Mouse (Mus musculus) thymus, postnatal 36 days (tissue): Measurements from ENCODE around the gene Fzr1.

Source experiments
- DNase-seq, 2 experiments: peaks; one replicate each; pipeline ENCODE4 v3.0.0; 2022; ENCODE audit warnings: mixed read lengths in 2 of 2

The Fzr1 gene

GRCm38 (mm10) chr10:81325781-81326180 lies 52.5 kb downstream of the Fzr1 start:
- DNase-seq: peak in 1 of 2 experiments; percentile 34

DNA sequence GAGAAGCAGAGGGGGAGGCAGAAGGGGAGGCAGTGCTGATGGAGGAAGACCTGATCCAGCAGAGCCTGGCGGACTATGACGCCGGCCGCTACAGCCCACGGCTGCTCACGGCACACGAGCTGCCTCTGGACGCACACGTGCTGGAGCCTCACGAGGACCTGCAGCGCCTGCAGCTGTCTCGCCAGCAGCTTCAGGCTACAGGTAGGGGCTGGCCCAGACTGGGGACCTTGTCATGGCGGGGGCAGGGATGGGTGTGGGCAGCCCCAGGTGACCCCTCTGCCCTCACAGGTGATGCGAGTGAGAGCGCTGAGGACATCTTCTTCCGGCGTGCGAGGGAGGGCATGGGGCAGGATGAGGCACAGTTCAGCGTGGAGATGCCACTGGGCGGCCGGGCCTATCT lies 53.1 kb downstream of the Fzr1 start:
- peak in 1 of 2 experiments; percentile 28 for DNase-seq

- peak in 1 of 2 experiments; percentile 16 for DNase-seq
These were observed 54.4 kb downstream of the Fzr1 start for GRCm38 (mm10) chr10:81323791-81324530.

GRCm38 (mm10) chr10:81323141-81323775 lies 55.1 kb downstream of the Fzr1 start:
- no peak for DNase-seq

DNA sequence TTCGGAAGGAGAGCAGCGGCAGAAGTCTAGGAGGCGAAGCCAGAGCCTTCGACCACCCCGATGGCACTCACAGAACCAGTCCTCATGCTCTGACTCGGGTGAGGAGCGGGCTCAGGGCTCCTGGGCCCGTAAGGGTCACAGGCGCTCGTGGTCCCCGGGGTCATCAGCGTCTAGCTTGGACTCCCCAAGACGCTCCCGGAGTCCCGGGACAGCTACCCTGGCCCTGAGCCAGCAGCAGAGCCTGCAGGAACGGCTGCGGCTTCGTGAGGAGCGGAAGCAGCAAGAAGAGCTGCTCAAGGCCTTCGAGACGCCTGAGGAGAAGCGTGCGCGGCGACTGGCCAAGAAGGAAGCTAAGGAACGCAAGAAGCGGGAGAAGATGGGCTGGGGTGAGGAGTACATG lies 55.9 kb downstream of the Fzr1 start:
- peak in 1 of 2 experiments; percentile 43 for DNase-seq

DNA sequence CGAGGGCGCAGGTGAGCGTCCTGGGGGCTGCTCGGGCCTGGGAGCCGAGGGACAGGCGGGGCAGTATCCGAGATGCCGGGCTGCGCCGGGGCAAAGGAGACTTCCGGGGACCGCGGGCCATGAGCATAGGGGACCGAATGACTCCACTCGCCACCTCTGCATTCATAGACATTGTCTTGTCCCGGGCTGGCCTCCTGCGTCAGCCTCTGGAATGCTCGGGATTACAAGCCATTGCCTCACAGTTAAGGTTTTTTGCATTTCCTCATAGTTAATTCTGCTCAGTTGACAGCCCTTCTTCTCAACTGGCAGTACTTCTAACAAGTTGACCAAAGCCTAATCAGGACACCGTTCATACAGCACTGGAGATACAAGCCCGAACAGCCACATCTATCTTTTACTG lies 56.9 kb downstream of the Fzr1 start:
- DNase-seq: no peak

GRCm38 (mm10) chr10:81320550-81321347 lies 57.6 kb downstream of the Fzr1 start, which contains the start of gene Cactin:
Gene Cactin, plus strand, starts transcription at chr10:81321103.
- DNase-seq: peak; percentile 99 to 100

GRCm38 (mm10) chr10:81319741-81320549 lies 58.4 kb downstream of the Fzr1 start:
- DNase-seq: peak; percentile 60 to 95

GRCm38 (mm10) chr10:81319330-81319699 lies 59.0 kb downstream of the Fzr1 start:
- peak in 1 of 2 experiments; percentile 65 for DNase-seq

- peak in 1 of 2 experiments; percentile 60 for DNase-seq
These were observed 59.6 kb downstream of the Fzr1 start for GRCm38 (mm10) chr10:81318589-81319329.

DNA sequence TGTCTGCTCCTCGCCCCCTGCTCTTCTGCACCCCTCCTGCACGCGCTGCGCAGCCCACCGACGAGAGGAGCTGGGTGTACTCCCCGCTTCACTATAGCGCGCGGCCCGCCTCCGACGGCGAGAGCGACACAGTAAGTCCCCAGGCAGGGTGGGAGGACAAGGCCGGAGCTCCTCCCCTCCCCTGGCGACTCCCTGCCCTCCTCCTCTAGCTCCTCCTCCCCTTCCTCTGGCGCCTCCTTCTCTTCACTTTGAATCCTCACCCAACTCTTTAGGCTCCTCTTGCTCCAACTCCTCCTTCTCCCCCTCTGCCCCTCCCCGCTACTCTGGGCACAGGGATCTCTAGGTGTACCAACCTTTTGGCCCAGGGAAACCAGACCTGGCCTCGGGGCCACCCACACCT lies 61.0 kb downstream of the Fzr1 start:
- peak in 1 of 2 experiments; percentile 61 for DNase-seq

DNA sequence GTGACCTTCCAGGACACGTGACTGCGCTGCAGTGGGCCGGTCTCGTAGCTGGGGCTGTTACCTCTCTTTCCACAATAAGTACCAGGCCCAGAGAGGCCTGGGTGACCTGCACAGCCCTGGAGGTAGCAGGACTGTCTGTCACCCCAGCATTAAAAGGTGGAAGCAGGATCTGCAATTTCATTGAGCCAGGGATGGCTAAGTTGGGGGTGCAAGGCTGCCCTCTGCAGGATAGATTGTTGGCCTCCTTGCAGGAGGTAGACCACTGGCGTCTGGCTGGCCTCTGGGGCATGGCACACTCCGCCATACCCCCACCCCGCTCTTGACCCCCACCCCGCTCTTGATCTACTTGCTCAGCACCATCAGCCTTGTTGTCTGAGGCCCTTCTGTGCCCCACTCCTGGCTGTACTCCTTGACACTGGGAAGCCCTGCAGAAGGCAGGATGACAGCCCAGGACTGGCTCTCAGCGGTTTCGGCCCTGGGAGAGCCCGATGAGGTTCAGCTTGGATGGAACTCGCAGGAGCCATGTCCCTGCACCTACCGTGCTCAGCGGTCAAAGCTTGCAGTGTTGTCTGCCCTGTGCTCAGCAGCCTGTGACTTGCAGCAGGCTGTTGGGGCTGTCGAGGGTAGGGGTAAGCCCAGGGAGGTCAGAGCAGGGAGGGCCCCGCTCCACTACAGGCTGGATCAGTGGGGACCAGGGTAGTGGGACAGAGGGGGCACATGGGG lies 61.8 kb downstream of the Fzr1 start:
- peak; percentile 47 to 59 for DNase-seq
